Mouse (Mus musculus) liver, embryonic 14.5 days (tissue): Measurements from ENCODE around the gene Fuom. TPM values are rescaled to one million over a fixed set of nuclear protein-coding genes. Genes with fewer than 3 reads are reported as not detected.
A peak's percentile ranks its signal among the peaks of the same experiment; 100 is the strongest.

Experiments used
- ATAC-seq: fragments of 200-750 bp; cut with Nextera tagmentation; 2 replicates; pipeline ENCODE4 v1.8.0; 2017; ENCODE audit warnings: moderate number of reproducible peaks, mild to moderate bottlenecking, moderate library complexity; ENCODE audit not compliant: insufficient read depth
- DNase-seq, 3 experiments: peaks; one replicate each; pipeline ENCODE4 v3.0.0-alpha.2; 2012 to 2013; ENCODE audit warnings: low read depth in 3 of 3, low spot score in 3 of 3
- H3K27ac ChIP-seq: fragments of 300-500 bp; sonication (generic); 2 replicates; pipeline ENCODE4 v1.5.1; 2014; ENCODE audit warnings: moderate library complexity, mild to moderate bottlenecking, control low read depth, inconsistent platforms
- H3K27me3 ChIP-seq: fragments of 300-500 bp; sonication (generic); 2 replicates; pipeline ENCODE4 v1.6.1; 2014; ENCODE audit warnings: mild to moderate bottlenecking, low read length, moderate library complexity; ENCODE audit not compliant: control insufficient read depth, insufficient read depth
- H3K36me3 ChIP-seq: fragments of 300-500 bp; sonication (generic); replicated peaks from 2 replicates; pipeline ENCODE4 v1.6.1; 2014; ENCODE audit warnings: low read depth; ENCODE audit not compliant: control insufficient read depth, insufficient read depth
- H3K4me1 ChIP-seq, 2 experiments: fragments of 200-500 bp in 1 of 2; fragments of 300-500 bp in 1 of 2; sonication (generic) in 1 of 2; replicated peaks; 2 replicates each; pipeline ENCODE4 v1.6.1; 2012 to 2014; ENCODE audit warnings: antibody characterized with exemption in 1 of 2, inconsistent platforms in 1 of 2, low read length in 1 of 2; ENCODE audit not compliant: control insufficient read depth in 2 of 2, insufficient read depth in 2 of 2
- H3K4me2 ChIP-seq: fragments of 300-500 bp; sonication (generic); 2 replicates; pipeline ENCODE4 v1.6.1; 2014; ENCODE audit warnings: low read depth, mild to moderate bottlenecking, control low read depth, moderate library complexity
- H3K4me3 ChIP-seq, 2 experiments: fragments of 200-500 bp in 1 of 2; fragments of 300-500 bp in 1 of 2; sonication (generic) in 1 of 2; 2 replicates each; pipeline ENCODE4 v1.5.1; 2012 to 2014; ENCODE audit warnings: low read depth in 2 of 2, low read length in 2 of 2, mild to moderate bottlenecking in 2 of 2, control low read depth in 1 of 2, inconsistent platforms in 1 of 2, moderate library complexity in 1 of 2; ENCODE audit not compliant: insufficient read depth in 1 of 2
- H3K9ac ChIP-seq: fragments of 300-500 bp; sonication (generic); replicated peaks from 2 replicates; pipeline ENCODE4 v1.6.1; 2014; ENCODE audit warnings: mild to moderate bottlenecking, control low read depth, moderate library complexity
- H3K9me3 ChIP-seq: fragments of 300-500 bp; sonication (generic); 2 replicates; pipeline ENCODE4 v1.6.1; 2016; ENCODE audit warnings: low read length, mixed read lengths; ENCODE audit not compliant: control insufficient read depth
- CTCF ChIP-seq: IDR thresholded peaks from 2 replicates; pipeline ENCODE4 v1.5.1; 2016; ENCODE audit warnings: antibody characterized with exemption, low read depth, control low read depth
- EP300 ChIP-seq: IDR thresholded peaks from 2 replicates; pipeline ENCODE4 v1.6.1; 2016; ENCODE audit warnings: antibody characterized with exemption, low read depth
- WGBS: fragments of 180-500 bp; shearing (Covaris S2); extraction: QIAGEN DNeasy Blood & Tissue Kit; methylation state at CpG from one replicate; pipeline ENCODE4 v1.1.7; 2014; ENCODE audit not compliant: insufficient replicate concordance; 5-methylcytosine and 5-hydroxymethylcytosine counted together
- polyA plus RNA-seq, 2 experiments: library from polyadenylated mRNA; depleted of rRNA in 1 of 2; stranded (reverse) in 1 of 2; unstranded in 1 of 2; fragments of >200 nt; fragmentation: Nextera tagmentation in 1 of 2; extraction: Ambion mirVana in 1 of 2; gene quantifications; 2 replicates each; pipeline versions ENCODE4 v1.2.1 to v1.2.3; 2012 to 2014

Fuom gene
- polyA plus RNA-seq, 2 experiments, result 6.7 to 7.7 TPM

DNA sequence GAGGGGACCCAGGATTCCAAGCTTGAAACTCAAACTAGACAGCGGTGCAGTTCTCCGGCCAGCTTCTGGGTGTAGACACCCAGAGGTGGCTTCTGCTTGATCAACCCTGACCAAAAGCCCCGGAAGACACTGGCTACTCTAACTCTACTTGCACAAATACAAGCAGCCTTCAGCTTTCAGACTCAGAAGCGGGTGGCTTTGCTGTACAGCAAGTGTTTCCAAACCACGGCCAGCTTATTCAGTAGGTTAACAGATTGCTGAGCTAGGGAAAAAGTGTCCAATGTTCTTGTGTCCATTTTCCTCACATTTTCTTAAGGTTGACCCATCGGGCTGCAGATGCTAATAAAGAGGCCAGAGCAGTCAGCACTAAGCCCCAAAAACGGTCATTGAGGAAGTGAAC lies 43.7 kb downstream of the Fuom start:
- DNase-seq (no peak), ATAC-seq (no peak)
- Histone ChIP-seq H3K27ac (no peak overlapping the region), H3K4me3 (no peak overlapping the region), H3K9me3 (no peaks in the 10 kb centered on the region), H3K9ac (no peak overlapping the region), H3K27me3 (peaks cover 69% of the 10 kb centered on the region), H3K36me3 (no peaks in the 10 kb centered on the region), H3K4me2 (no peak overlapping the region), H3K4me1 (no peaks in the 10 kb centered on the region)
- 19% methylated on average over 7 of the region's 7 CpGs for WGBS
- TF ChIP-seq CTCF (no peak), EP300 (no peak)

DNA sequence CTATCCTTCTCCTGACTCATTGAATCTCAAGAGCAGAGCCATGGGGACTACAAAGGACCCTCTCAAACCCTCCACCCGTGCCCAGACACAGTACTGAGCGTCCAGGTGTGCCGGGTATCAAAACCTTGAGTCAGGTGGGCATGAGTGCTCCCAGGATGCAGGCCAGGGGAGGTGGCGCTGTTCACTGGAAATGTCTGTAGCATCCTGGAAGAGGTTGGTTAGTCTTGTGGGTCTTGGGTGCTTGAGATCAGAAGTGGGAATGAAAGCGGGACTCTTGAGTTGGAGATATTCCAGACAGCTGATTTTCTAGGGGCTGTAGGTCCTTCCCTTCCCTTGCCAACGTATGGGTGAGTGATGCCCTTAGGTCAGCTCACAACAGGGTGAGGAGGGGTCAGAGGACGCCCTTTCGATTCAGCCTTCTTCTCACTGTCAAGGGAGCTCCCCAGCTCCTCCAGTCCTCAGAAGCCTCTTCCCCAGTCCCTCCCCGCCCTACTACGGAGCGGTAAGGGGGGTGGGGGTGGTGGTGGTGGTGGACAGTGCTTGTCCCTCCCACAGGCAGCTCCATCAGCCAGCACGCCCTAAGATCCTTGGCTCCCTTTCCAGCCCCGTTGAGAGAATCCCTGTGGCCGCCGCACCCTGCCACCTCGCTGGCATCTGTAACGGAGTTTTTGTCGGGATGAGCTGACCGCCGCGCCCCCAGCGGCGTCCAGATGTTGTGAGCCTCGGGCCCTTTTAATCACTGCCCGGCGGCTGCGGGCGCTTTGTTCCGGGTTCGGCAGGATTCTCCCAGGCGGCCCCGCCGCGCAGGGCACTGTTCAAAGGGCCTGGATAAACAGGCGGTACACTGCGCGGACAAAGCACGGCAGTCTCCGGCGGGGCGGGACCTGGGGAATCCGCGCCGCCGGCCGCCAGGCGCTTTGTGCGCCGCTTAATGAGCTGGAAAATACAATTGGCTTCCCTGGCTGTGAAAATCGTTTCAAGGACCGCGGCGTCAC lies 44.5 kb downstream of the Fuom start:
- ATAC-seq, result no peak
- TF ChIP-seq CTCF (no peak), EP300 (no peak)
- peaks cover 70% of the 10 kb centered on the region for H3K27me3 ChIP-seq
- H3K27ac ChIP-seq, result no peak overlapping the region
- peak overlapping the region; percentile 37 for H3K4me2 ChIP-seq
- no peaks in the 10 kb centered on the region for H3K36me3 ChIP-seq
- H3K9me3 ChIP-seq, result no peaks in the 10 kb centered on the region
- H3K4me3 ChIP-seq, result no peak overlapping the region
- H3K4me1 ChIP-seq, result no peaks in the 10 kb centered on the region
- 3% methylated on average over 53 of the region's 53 CpGs for WGBS
- H3K9ac ChIP-seq, result no peak overlapping the region
- DNase-seq, result no peak

DNA sequence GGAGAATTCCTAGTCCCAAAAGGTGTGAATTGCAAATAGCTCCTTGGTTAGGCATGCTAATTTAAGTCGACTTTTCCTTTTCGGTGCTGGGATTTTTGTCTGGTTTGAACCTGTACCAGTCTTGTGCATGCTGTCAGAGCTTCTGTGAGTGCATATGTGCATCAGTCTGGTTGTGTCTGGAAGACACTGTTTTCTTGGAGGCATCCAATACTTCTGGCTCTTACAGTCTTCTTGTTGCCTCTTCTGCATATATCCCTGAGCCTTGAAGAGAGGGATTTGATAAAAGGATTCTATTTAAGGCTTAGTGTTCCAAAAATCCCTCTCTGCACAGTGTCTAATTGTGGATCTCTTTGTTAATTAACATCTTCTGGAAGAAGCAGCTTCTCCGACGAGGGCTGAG lies 48.1 kb downstream of the Fuom start:
- H3K4me3 ChIP-seq, result no peak overlapping the region
- H3K27me3 ChIP-seq, result peaks cover 65% of the 10 kb centered on the region
- WGBS, result 52% methylated on average over 4 of the region's 4 CpGs
- ATAC-seq, result no peak
- TF ChIP-seq CTCF (no peak), EP300 (no peak)
- no peaks in the 10 kb centered on the region for H3K9me3 ChIP-seq
- no peak overlapping the region for H3K9ac ChIP-seq
- no peak overlapping the region for H3K4me2 ChIP-seq
- no peaks in the 10 kb centered on the region for H3K36me3 ChIP-seq
- no peak for DNase-seq
- no peaks in the 10 kb centered on the region for H3K4me1 ChIP-seq
- no peak overlapping the region for H3K27ac ChIP-seq

DNA sequence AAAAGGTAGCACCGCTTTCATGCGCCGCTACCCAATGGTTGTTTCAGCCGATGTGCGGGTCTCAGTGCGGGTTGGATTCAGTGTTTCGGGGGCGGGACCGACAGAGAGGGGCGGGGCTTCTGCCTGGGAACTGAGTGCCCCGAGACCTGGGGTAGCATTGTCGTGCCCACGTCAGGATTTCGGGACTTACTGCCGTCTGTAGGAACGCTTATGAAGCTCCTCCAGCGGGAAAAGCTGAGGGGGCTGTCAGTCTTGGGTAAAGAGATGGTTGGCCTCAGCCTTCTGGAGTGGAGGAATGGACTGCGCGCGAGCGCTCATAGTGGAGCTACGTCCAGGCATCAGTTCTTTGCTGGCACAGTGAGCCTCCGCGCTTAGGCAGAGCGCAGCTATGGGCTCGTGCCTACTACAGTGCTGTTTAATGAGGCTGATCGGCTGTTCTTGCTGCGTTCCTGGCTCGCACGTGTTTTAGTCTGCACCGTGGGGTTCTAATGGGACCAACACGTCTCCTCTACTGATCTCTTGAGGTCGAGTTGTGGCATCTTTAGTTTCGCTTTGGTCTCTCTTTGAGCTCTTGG lies 53.0 kb downstream of the Fuom start:
- peaks cover 79% of the 10 kb centered on the region for H3K27me3 ChIP-seq
- no peak overlapping the region for H3K9ac ChIP-seq
- H3K4me3 ChIP-seq, result peak overlapping the region; percentile 22 to 30
- TF ChIP-seq EP300 (no peak), CTCF (no peak)
- no peaks in the 10 kb centered on the region for H3K36me3 ChIP-seq
- DNase-seq, result no peak
- H3K4me2 ChIP-seq, result peak overlapping the region; percentile 46
- no peak for ATAC-seq
- 1% methylated on average over 34 of the region's 34 CpGs for WGBS
- no peak overlapping the region for H3K27ac ChIP-seq
- no peaks in the 10 kb centered on the region for H3K9me3 ChIP-seq
- H3K4me1 ChIP-seq, result no peaks in the 10 kb centered on the region

DNA sequence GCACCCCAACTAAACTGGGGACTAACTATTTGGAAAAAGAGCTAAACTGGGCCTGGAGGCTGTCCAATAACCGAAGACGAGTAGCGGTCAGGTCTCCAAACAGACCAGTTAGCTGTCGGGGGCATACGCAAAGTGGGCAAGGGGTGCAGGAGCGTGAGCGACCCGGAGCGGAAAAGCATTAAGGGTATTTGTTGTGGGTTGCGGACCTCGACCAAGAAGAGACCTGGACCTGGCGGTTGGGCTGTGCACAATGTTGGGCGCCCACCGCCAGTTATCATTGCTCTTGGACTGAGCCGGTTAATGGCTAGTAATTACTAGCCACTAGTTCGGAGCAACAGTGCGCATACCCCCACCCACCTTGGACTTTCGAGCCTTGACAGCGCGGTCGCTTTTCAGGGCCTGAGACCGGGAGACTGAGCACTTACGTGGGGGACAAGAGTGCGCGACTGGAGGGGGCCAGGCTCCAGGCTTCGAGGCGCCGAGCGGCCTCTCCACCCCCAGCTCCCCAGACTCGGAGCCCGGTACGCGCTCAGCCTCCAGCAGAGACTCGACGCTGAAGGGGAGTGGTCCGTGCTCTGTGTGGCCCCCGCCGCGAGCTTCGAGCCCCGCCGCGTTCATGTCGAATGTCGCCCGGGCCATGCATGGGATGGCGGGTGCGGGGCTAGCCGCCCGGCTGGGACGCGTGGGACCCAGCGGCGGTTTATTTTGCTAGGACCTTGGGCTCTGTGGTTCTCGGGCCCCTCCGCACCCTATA lies 53.7 kb downstream of the Fuom start, which contains the start of gene Msx3:
Gene Msx3, minus strand, starts transcription at position 729 of the 754 bp plus-strand sequence.
- peak within 1 kb of the TSS; percentile 22 to 30 for H3K4me3 ChIP-seq
- no peak within 1 kb of the TSS for H3K27ac ChIP-seq
- H3K4me1 ChIP-seq, result no peaks in the 10 kb centered on the region
- no peak for TF ChIP-seq CTCF
- TF ChIP-seq EP300, result no peak
- H3K36me3 ChIP-seq, result no peaks in the 10 kb centered on the region
- peaks cover 79% of the 10 kb centered on the region for H3K27me3 ChIP-seq
- no peak within 1 kb of the TSS for H3K9ac ChIP-seq
- WGBS, result 2% methylated on average over 56 of the region's 56 CpGs
- DNase-seq (no peak), ATAC-seq (no peak)
- peak within 1 kb of the TSS; percentile 46 for H3K4me2 ChIP-seq
- no peaks in the 10 kb centered on the region for H3K9me3 ChIP-seq
